Mouse (Mus musculus): Measurements from ENCODE around the gene Cmtr1. TPM values are rescaled to one million over a fixed set of nuclear protein-coding genes. Genes with fewer than 3 reads are reported as not detected.
"Not testable (repeated sequence)": the region's sequence is repeated elsewhere in the genome, so short reads cannot be mapped to it uniquely, and the experiment has no call there.

Gene Cmtr1
- polyA plus RNA-seq, 1 experiment from 2014 or later: 130 TPM

- ATAC-seq (replicated peaks; ENCODE audit: low FRiP score): no peak
- Histone ChIP-seq H3K9ac (ENCODE audit: low read depth, low read length) (no peak overlapping the region), H3K36me3 (ENCODE audit: control insufficient read depth, insufficient read depth, low read length) (no peaks in the 10 kb centered on the region), H3K4me2 (no peak overlapping the region), H3K4me1 (replicated peaks; ENCODE audit: control insufficient read depth, insufficient read depth, low read length) (peaks cover 43% of the 10 kb centered on the region), H3K9me3 (ENCODE audit: control insufficient read depth, low read length) (no peaks in the 10 kb centered on the region), H3K27ac (ENCODE audit: low read depth, low read length) (no peak overlapping the region), H3K4me3 (ENCODE audit: low read depth, low read length) (no peak overlapping the region), H3K27me3 (replicated peaks; ENCODE audit: control insufficient read depth, insufficient read depth, low read length) (no peaks in the 10 kb centered on the region)
- 88% methylated on average over 7 of the region's 7 CpGs for WGBS
- DNase-seq (ENCODE audit: low spot score): no peak
Measured at GRCm38 (mm10) chr17:29712565-29712964, 52.2 kb downstream of the Cmtr1 start.

- H3K4me3 ChIP-seq (ENCODE audit: low read depth, low read length); DNase-seq (ENCODE audit: low spot score); H3K27ac ChIP-seq (ENCODE audit: low read depth, low read length); H3K36me3 ChIP-seq (ENCODE audit: control insufficient read depth, insufficient read depth, low read length); H3K9me3 ChIP-seq (ENCODE audit: control insufficient read depth, low read length); H3K4me2 ChIP-seq; H3K9ac ChIP-seq (ENCODE audit: low read depth, low read length); ATAC-seq (replicated peaks; ENCODE audit: low FRiP score); H3K27me3 ChIP-seq (replicated peaks; ENCODE audit: control insufficient read depth, insufficient read depth, low read length): not testable (repeated sequence)
- H3K4me1 ChIP-seq (replicated peaks; ENCODE audit: control insufficient read depth, insufficient read depth, low read length): peaks cover 37% of the 10 kb centered on the region
- 86% methylated on average over 4 of the region's 4 CpGs for WGBS
Measured at GRCm38 (mm10) chr17:29713734-29714133, 53.3 kb downstream of the Cmtr1 start.

DNA sequence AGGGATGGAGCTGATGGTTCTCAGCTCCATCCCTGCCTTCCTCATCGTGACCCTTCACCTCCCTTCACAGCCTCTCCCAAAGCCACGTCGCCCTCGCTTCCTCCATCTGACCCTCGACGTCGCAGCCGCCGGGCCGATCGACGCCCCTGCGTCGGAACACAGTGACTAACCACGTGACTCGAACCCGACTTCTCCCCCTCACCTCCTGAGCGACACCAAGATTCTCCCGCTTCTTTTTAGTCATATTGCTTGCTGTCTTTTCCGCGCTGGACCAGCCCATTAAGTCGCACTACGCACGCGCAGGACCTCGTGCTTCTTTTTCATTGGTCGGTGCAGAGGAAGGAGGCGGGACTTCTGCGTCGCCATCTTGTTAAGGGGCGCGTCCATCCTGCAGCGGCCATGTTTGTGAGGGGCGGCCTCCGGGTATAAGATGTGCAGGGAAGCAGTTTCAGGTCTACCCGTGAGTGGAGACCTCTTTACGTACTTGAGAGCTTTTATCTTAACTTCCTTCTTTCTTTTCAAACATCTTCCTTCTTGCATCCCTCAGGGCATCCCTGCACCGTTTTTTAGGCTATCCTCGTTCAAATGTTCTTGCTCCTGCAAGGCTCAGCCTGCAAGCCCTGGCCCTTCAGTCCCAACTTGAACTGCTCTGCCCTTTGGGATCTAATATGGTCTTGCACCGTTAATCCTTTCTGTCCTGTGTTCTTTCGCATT lies 56.5 kb downstream of the Cmtr1 start, which contains the start of gene Ccdc167:
Gene Ccdc167 (minus strand): TSS at position 313 of the 714 bp plus-strand sequence.
- Histone ChIP-seq H3K27ac (ENCODE audit: low read depth, low read length) (peak within 1 kb of the TSS; percentile 19; the same call in 1 of the 2 replicates), H3K4me2 (peak within 1 kb of the TSS; percentile 91)

DNA sequence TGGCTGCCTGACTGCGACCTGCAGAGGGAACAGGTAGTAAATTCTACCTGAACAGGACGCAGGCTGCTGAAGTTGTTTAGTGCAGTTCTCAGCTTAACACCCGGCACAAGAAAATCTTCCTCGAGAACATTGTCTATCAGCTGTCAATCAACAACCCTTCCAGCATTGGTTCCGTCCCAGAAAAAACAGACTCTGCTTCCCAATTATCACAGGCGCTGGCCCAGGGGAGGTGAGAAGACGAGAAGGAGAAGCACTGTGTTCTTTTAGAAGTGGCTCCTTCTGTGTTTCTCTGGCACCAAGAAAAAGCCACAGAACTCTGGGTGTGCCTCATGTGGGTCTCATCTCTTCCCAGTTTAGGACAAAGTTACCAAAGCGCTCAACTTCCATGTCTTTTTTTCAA lies 58.3 kb downstream of the Cmtr1 start:
- Histone ChIP-seq H3K27ac (ENCODE audit: low read depth, low read length) (no peak overlapping the region), H3K9me3 (ENCODE audit: control insufficient read depth, low read length) (no peaks in the 10 kb centered on the region), H3K4me3 (ENCODE audit: low read depth, low read length) (no peak overlapping the region), H3K9ac (ENCODE audit: low read depth, low read length) (no peak overlapping the region), H3K4me1 (replicated peaks; ENCODE audit: control insufficient read depth, insufficient read depth, low read length) (peaks cover 10% of the 10 kb centered on the region), H3K27me3 (replicated peaks; ENCODE audit: control insufficient read depth, insufficient read depth, low read length) (no peaks in the 10 kb centered on the region; the same call in 1 of the 2 replicates), H3K36me3 (ENCODE audit: control insufficient read depth, insufficient read depth, low read length) (no peaks in the 10 kb centered on the region), H3K4me2 (no peak overlapping the region)
- 82% methylated on average over 8 of the region's 8 CpGs for WGBS
- no peak for DNase-seq (ENCODE audit: low spot score)
- ATAC-seq (replicated peaks; ENCODE audit: low FRiP score): no peak

More for the DNA sequence above, 56.5 kb downstream of the Cmtr1 start, which contains the start of gene Ccdc167:
- peak; percentile 95 for DNase-seq (ENCODE audit: low spot score)
- Histone ChIP-seq H3K36me3 (ENCODE audit: control insufficient read depth, insufficient read depth, low read length) (no peaks in the 10 kb centered on the region), H3K9ac (ENCODE audit: low read depth, low read length) (peak within 1 kb of the TSS; percentile 79), H3K9me3 (ENCODE audit: control insufficient read depth, low read length) (no peaks in the 10 kb centered on the region), H3K27me3 (replicated peaks; ENCODE audit: control insufficient read depth, insufficient read depth, low read length) (no peaks in the 10 kb centered on the region; the same call in 1 of the 2 replicates), H3K4me1 (replicated peaks; ENCODE audit: control insufficient read depth, insufficient read depth, low read length) (peaks cover 10% of the 10 kb centered on the region), H3K4me3 (ENCODE audit: low read depth, low read length) (peak within 1 kb of the TSS; percentile 60)
- peak; percentile 93 for ATAC-seq (replicated peaks; ENCODE audit: low FRiP score)
- 5% methylated on average over 41 of the region's 41 CpGs for WGBS

DNA sequence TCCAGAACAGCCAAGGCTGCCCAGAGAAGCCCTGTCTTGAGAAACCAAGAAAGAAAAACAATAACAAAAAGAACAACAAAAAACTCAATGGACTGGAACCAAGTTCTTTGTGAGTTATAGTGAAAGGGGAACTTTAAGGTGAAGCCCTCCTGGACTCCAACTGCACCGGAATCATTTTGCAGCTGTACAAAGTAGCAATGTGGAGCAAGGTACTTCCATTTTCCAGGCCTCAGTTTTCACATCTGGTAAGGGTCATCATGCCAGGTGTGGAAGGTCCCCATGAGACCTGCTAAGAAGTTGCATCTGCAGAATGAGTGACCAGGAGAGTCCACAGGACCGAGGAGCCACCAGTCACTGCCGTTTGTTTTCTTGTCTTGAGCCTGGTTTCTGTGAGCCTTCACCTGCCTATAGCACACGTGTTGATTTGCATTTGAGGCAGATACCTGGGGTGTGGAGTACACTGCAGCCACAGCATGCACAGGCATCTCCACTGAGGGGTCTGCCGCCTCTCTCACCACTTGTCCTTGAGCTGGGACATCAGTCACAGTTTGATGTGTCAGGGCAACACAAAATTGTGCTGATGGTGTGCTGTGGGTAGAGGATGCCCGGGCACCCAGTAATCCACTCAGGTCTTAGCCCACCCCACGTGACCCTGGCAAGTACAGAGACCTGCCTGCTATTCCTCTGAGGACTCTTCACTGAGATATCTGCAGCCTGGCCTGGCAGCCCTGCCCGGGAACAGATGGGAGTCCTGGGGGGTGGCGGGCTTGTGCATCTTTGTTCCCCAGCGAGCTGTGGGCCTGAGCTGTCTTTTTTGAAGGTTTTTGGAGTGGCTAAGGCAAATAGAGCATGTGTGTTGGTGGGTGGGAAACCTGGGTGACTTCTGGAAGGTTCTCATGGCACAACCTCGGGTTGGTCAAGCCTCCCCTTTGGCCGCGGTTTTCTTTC lies 59.5 kb downstream of the Cmtr1 start:
- no peak overlapping the region for H3K4me2 ChIP-seq
- peaks cover 10% of the 10 kb centered on the region for H3K4me1 ChIP-seq (replicated peaks; ENCODE audit: control insufficient read depth, insufficient read depth, low read length)
- ATAC-seq (replicated peaks; ENCODE audit: low FRiP score) (no peak), DNase-seq (ENCODE audit: low spot score) (no peak)
- H3K27me3 ChIP-seq (replicated peaks; ENCODE audit: control insufficient read depth, insufficient read depth, low read length): no peaks in the 10 kb centered on the region; the same call in 1 of the 2 replicates
- WGBS: 72% methylated on average over 13 of the region's 13 CpGs
- H3K27ac ChIP-seq (ENCODE audit: low read depth, low read length): no peak overlapping the region
- H3K36me3 ChIP-seq (ENCODE audit: control insufficient read depth, insufficient read depth, low read length): no peaks in the 10 kb centered on the region
- no peak overlapping the region for H3K4me3 ChIP-seq (ENCODE audit: low read depth, low read length)
- H3K9me3 ChIP-seq (ENCODE audit: control insufficient read depth, low read length): no peaks in the 10 kb centered on the region
- H3K9ac ChIP-seq (ENCODE audit: low read depth, low read length): no peak overlapping the region

- ATAC-seq (replicated peaks; ENCODE audit: low FRiP score) (no peak), DNase-seq (ENCODE audit: low spot score) (no peak)
- Histone ChIP-seq H3K9ac (ENCODE audit: low read depth, low read length) (no peak overlapping the region), H3K4me2 (no peak overlapping the region), H3K27me3 (replicated peaks; ENCODE audit: control insufficient read depth, insufficient read depth, low read length) (no peaks in the 10 kb centered on the region; the same call in 1 of the 2 replicates), H3K9me3 (ENCODE audit: control insufficient read depth, low read length) (no peaks in the 10 kb centered on the region), H3K36me3 (ENCODE audit: control insufficient read depth, insufficient read depth, low read length) (no peaks in the 10 kb centered on the region), H3K27ac (ENCODE audit: low read depth, low read length) (no peak overlapping the region), H3K4me3 (ENCODE audit: low read depth, low read length) (no peak overlapping the region), H3K4me1 (replicated peaks; ENCODE audit: control insufficient read depth, insufficient read depth, low read length) (peaks cover 10% of the 10 kb centered on the region)
- 75% methylated on average over 11 of the region's 11 CpGs for WGBS
Measured at GRCm38 (mm10) chr17:29720755-29721365, 60.5 kb downstream of the Cmtr1 start.

GRCm38 (mm10) chr17:29724610-29725009 lies 64.2 kb downstream of the Cmtr1 start:
- Histone ChIP-seq H3K9ac (ENCODE audit: low read depth, low read length) (no peak overlapping the region), H3K9me3 (ENCODE audit: control insufficient read depth, low read length) (no peaks in the 10 kb centered on the region), H3K27me3 (replicated peaks; ENCODE audit: control insufficient read depth, insufficient read depth, low read length) (no peaks in the 10 kb centered on the region; the same call in 1 of the 2 replicates), H3K4me2 (no peak overlapping the region), H3K27ac (ENCODE audit: low read depth, low read length) (no peak overlapping the region), H3K36me3 (ENCODE audit: control insufficient read depth, insufficient read depth, low read length) (no peaks in the 10 kb centered on the region), H3K4me1 (replicated peaks; ENCODE audit: control insufficient read depth, insufficient read depth, low read length) (no peaks in the 10 kb centered on the region), H3K4me3 (ENCODE audit: low read depth, low read length) (no peak overlapping the region)
- WGBS: 77% methylated on average over 6 of the region's 6 CpGs
- no peak for DNase-seq (ENCODE audit: low spot score)
- ATAC-seq (replicated peaks; ENCODE audit: low FRiP score): no peak

GRCm38 (mm10) chr17:29725027-29725620 lies 64.7 kb downstream of the Cmtr1 start:
- H3K4me1 ChIP-seq (replicated peaks; ENCODE audit: control insufficient read depth, insufficient read depth, low read length): no peaks in the 10 kb centered on the region
- no peak overlapping the region for H3K4me3 ChIP-seq (ENCODE audit: low read depth, low read length)
- H3K4me2 ChIP-seq: no peak overlapping the region
- H3K27ac ChIP-seq (ENCODE audit: low read depth, low read length): no peak overlapping the region
- H3K9me3 ChIP-seq (ENCODE audit: control insufficient read depth, low read length): no peaks in the 10 kb centered on the region
- 63% methylated on average over 6 of the region's 6 CpGs for whole genome bisulfite sequencing
- no peak overlapping the region for H3K9ac ChIP-seq (ENCODE audit: low read depth, low read length)
- H3K36me3 ChIP-seq (ENCODE audit: control insufficient read depth, insufficient read depth, low read length): no peaks in the 10 kb centered on the region
- H3K27me3 ChIP-seq (replicated peaks; ENCODE audit: control insufficient read depth, insufficient read depth, low read length): no peaks in the 10 kb centered on the region; the same call in 1 of the 2 replicates
- ATAC-seq (replicated peaks; ENCODE audit: low FRiP score) (no peak), DNase-seq (ENCODE audit: low spot score) (no peak)
